Mouse (Mus musculus): ENCODE results near the gene Ccdc47. TPM values are rescaled to one million over a fixed set of nuclear protein-coding genes. Genes with fewer than 3 reads are reported as not detected.
"Not testable (repeated sequence)": the region's sequence is repeated elsewhere in the genome, so short reads cannot be mapped to it uniquely, and the experiment has no call there.

Ccdc47 gene
- polyA plus RNA-seq, 1 experiment = 110 TPM

GRCm38 (mm10) chr11:106200756-106201155 lies 15.4 kb downstream of the Ccdc47 start:
- TF ChIP-seq CTCF (IDR thresholded peaks at IDR 0.05; ENCODE audit: borderline replicate concordance, insufficient read depth, low read length) = no peak
- TF ChIP-seq POLR2A (IDR thresholded peaks at IDR 0.05; ENCODE audit: low read depth, low read length) = no peak
- H3K27ac ChIP-seq (ENCODE audit: insufficient read depth, low read length) = no peak overlapping the region
- peaks cover 6% of the 10 kb centered on the region for H3K4me1 ChIP-seq (ENCODE audit: control insufficient read depth, insufficient read depth, low read length)
- no peak overlapping the region for H3K4me3 ChIP-seq (ENCODE audit: insufficient read depth, low read length)

GRCm38 (mm10) chr11:106199997-106200396 lies 16.1 kb downstream of the Ccdc47 start:
- not testable (repeated sequence) for H3K27ac ChIP-seq (ENCODE audit: insufficient read depth, low read length); H3K4me1 ChIP-seq (ENCODE audit: control insufficient read depth, insufficient read depth, low read length); H3K4me3 ChIP-seq (ENCODE audit: insufficient read depth, low read length)

- Histone ChIP-seq H3K4me3 (ENCODE audit: insufficient read depth, low read length) (no peak overlapping the region), H3K27ac (ENCODE audit: insufficient read depth, low read length) (no peak overlapping the region), H3K4me1 (ENCODE audit: control insufficient read depth, insufficient read depth, low read length) (peaks cover 12% of the 10 kb centered on the region)
- TF ChIP-seq POLR2A (IDR thresholded peaks at IDR 0.05; ENCODE audit: low read depth, low read length) = no peak
- no peak for TF ChIP-seq CTCF (IDR thresholded peaks at IDR 0.05; ENCODE audit: borderline replicate concordance, insufficient read depth, low read length)
These were observed 17.9 kb downstream of the Ccdc47 start for GRCm38 (mm10) chr11:106198277-106198676.

GRCm38 (mm10) chr11:106195341-106195740 lies 20.8 kb downstream of the Ccdc47 start:
- Histone ChIP-seq H3K4me1 (ENCODE audit: control insufficient read depth, insufficient read depth, low read length) (peaks cover 14% of the 10 kb centered on the region), H3K27ac (ENCODE audit: insufficient read depth, low read length) (peak overlapping the region; percentile 67; the same call in 1 of the 2 replicates), H3K4me3 (ENCODE audit: insufficient read depth, low read length) (no peak overlapping the region)
- no peak for TF ChIP-seq CTCF (IDR thresholded peaks at IDR 0.05; ENCODE audit: borderline replicate concordance, insufficient read depth, low read length)
- TF ChIP-seq POLR2A (IDR thresholded peaks at IDR 0.05; ENCODE audit: low read depth, low read length) = no peak

GRCm38 (mm10) chr11:106194891-106195290 lies 21.3 kb downstream of the Ccdc47 start:
- H3K4me1 ChIP-seq (ENCODE audit: control insufficient read depth, insufficient read depth, low read length) = peaks cover 14% of the 10 kb centered on the region
- TF ChIP-seq POLR2A (IDR thresholded peaks at IDR 0.05; ENCODE audit: low read depth, low read length) = no peak
- TF ChIP-seq CTCF (IDR thresholded peaks at IDR 0.05; ENCODE audit: borderline replicate concordance, insufficient read depth, low read length) = no peak
- peak overlapping the region; percentile 67; the same call in 1 of the 2 replicates for H3K27ac ChIP-seq (ENCODE audit: insufficient read depth, low read length)

GRCm38 (mm10) chr11:106194155-106194541 lies 22.0 kb downstream of the Ccdc47 start:
- Histone ChIP-seq H3K27ac (ENCODE audit: insufficient read depth, low read length) (peak overlapping the region; percentile 66), H3K4me1 (ENCODE audit: control insufficient read depth, insufficient read depth, low read length) (peaks cover 14% of the 10 kb centered on the region), H3K4me3 (ENCODE audit: insufficient read depth, low read length) (peak overlapping the region; percentile 40)
- TF ChIP-seq POLR2A (IDR thresholded peaks at IDR 0.05; ENCODE audit: low read depth, low read length) = no peak
- no peak for TF ChIP-seq CTCF (IDR thresholded peaks at IDR 0.05; ENCODE audit: borderline replicate concordance, insufficient read depth, low read length)

More at GRCm38 (mm10) chr11:106194891-106195290, 21.3 kb downstream of the Ccdc47 start:
- no peak overlapping the region for H3K4me3 ChIP-seq (ENCODE audit: insufficient read depth, low read length)

- Histone ChIP-seq H3K4me1 (ENCODE audit: control insufficient read depth, insufficient read depth, low read length) (peaks cover 14% of the 10 kb centered on the region), H3K4me3 (ENCODE audit: insufficient read depth, low read length) (peak overlapping the region; percentile 83)
- TF ChIP-seq CTCF (IDR thresholded peaks at IDR 0.05; ENCODE audit: borderline replicate concordance, insufficient read depth, low read length) (no peak), POLR2A (IDR thresholded peaks at IDR 0.05; ENCODE audit: low read depth, low read length) (peak; percentile 90)
These were observed 22.6 kb downstream of the Ccdc47 start for GRCm38 (mm10) chr11:106193371-106194154.

GRCm38 (mm10) chr11:106192657-106193370 lies 23.3 kb downstream of the Ccdc47 start:
- TF ChIP-seq CTCF (IDR thresholded peaks at IDR 0.05; ENCODE audit: borderline replicate concordance, insufficient read depth, low read length) (no peak), POLR2A (IDR thresholded peaks at IDR 0.05; ENCODE audit: low read depth, low read length) (no peak)
- Histone ChIP-seq H3K4me3 (ENCODE audit: insufficient read depth, low read length) (peak overlapping the region; percentile 83), H3K4me1 (ENCODE audit: control insufficient read depth, insufficient read depth, low read length) (peaks cover 14% of the 10 kb centered on the region), H3K27ac (ENCODE audit: insufficient read depth, low read length) (peak overlapping the region; percentile 32; the same call in 1 of the 2 replicates)

More at GRCm38 (mm10) chr11:106193371-106194154, 22.6 kb downstream of the Ccdc47 start:
- H3K27ac ChIP-seq (ENCODE audit: insufficient read depth, low read length) = peak overlapping the region; percentile 66

GRCm38 (mm10) chr11:106192241-106192640 lies 23.9 kb downstream of the Ccdc47 start:
- peak overlapping the region; percentile 83 for H3K4me3 ChIP-seq (ENCODE audit: insufficient read depth, low read length)
- no peak overlapping the region for H3K27ac ChIP-seq (ENCODE audit: insufficient read depth, low read length)
- H3K4me1 ChIP-seq (ENCODE audit: control insufficient read depth, insufficient read depth, low read length) = peaks cover 14% of the 10 kb centered on the region
- TF ChIP-seq POLR2A (IDR thresholded peaks at IDR 0.05; ENCODE audit: low read depth, low read length) (no peak), CTCF (IDR thresholded peaks at IDR 0.05; ENCODE audit: borderline replicate concordance, insufficient read depth, low read length) (no peak)

GRCm38 (mm10) chr11:106191716-106192115 lies 24.4 kb downstream of the Ccdc47 start:
- peaks cover 14% of the 10 kb centered on the region for H3K4me1 ChIP-seq (ENCODE audit: control insufficient read depth, insufficient read depth, low read length)
- no peak overlapping the region for H3K27ac ChIP-seq (ENCODE audit: insufficient read depth, low read length)
- no peak overlapping the region for H3K4me3 ChIP-seq (ENCODE audit: insufficient read depth, low read length)
- TF ChIP-seq CTCF (IDR thresholded peaks at IDR 0.05; ENCODE audit: borderline replicate concordance, insufficient read depth, low read length) (no peak), POLR2A (IDR thresholded peaks at IDR 0.05; ENCODE audit: low read depth, low read length) (no peak)
